Mouse (Mus musculus) cerebellum, adult 2 months (tissue): ENCODE data around the gene Cipc.

Source experiments
- CTCF ChIP-seq: fragments of 200-500 bp; IDR thresholded peaks from 2 replicates; pipeline ENCODE4 v1.5.1; 2011; ENCODE audit warnings: low read depth, mild to moderate bottlenecking, control low read depth, low read length, moderate library complexity, borderline replicate concordance; ENCODE audit not compliant: insufficient read depth
- POLR2A ChIP-seq: fragments of 200-500 bp; IDR thresholded peaks from 2 replicates; pipeline ENCODE4 v1.6.1; 2011; ENCODE audit warnings: low read length, control low read depth, borderline replicate concordance; ENCODE audit not compliant: insufficient read depth

- TF ChIP-seq POLR2A (no peak), CTCF (no peak)
Measured at GRCm38 (mm10) chr12:86994776-86995175, 47.9 kb downstream of the Cipc start.
